Mouse (Mus musculus) MEL (cell line): ENCODE measurements around the gene Acox3. TPM values are rescaled to one million over a fixed set of nuclear protein-coding genes. Genes with fewer than 3 reads are reported as not detected.

Experiments
- DNase-seq: peaks from one replicate; pipeline ENCODE4 v3.0.0; 2011; ENCODE audit warnings: low read depth, low spot score
- H3K27ac ChIP-seq: 2 replicates; pipeline ENCODE4 v1.5.1; 2012; ENCODE audit warnings: low read depth, mild to moderate bottlenecking, control low read depth, low read length, moderate library complexity; ENCODE audit not compliant: control insufficient read depth
- H3K27me3 ChIP-seq, 2 experiments: fragments of 150-350 bp in 1 of 2; sonication (generic) in 1 of 2; 2 replicates each; pipeline ENCODE4 v1.6.1; 2012; ENCODE audit warnings: low read length in 2 of 2, mild to moderate bottlenecking in 2 of 2, improper control_type of control experiment in 1 of 2, moderate library complexity in 1 of 2; ENCODE audit not compliant: insufficient read depth in 2 of 2, control insufficient read depth in 1 of 2
- H3K36me3 ChIP-seq, 2 experiments: 2 replicates each; pipeline ENCODE4 v1.6.1; 2012 to 2014; ENCODE audit warnings: low read length in 2 of 2, improper control_type of control experiment in 1 of 2, inconsistent platforms in 1 of 2, mild to moderate bottlenecking in 1 of 2; ENCODE audit not compliant: insufficient read depth in 2 of 2, control insufficient read depth in 1 of 2
- H3K4me1 ChIP-seq, 2 experiments: fragments of 150-350 bp in 1 of 2; sonication (generic) in 1 of 2; 2 replicates each; pipeline ENCODE4 v1.6.1; 2012; ENCODE audit warnings: low read length in 2 of 2, improper control_type of control experiment in 1 of 2, mild to moderate bottlenecking in 1 of 2; ENCODE audit not compliant: insufficient read depth in 2 of 2, control insufficient read depth in 1 of 2
- H3K4me3 ChIP-seq, 2 experiments: fragments of 150-350 bp in 1 of 2; sonication (generic) in 1 of 2; 2 replicates each; pipeline ENCODE4 v1.5.1; 2012; ENCODE audit warnings: low read depth in 2 of 2, low read length in 2 of 2, mild to moderate bottlenecking in 2 of 2, moderate library complexity in 2 of 2, control low read depth in 1 of 2, improper control_type of control experiment in 1 of 2; ENCODE audit not compliant: control insufficient read depth in 1 of 2, insufficient read depth in 1 of 2
- H3K79me2 ChIP-seq: 2 replicates; pipeline ENCODE4 v1.6.1; 2012; ENCODE audit warnings: mild to moderate bottlenecking, low read length, moderate library complexity; ENCODE audit not compliant: control insufficient read depth, poor library complexity, insufficient read depth
- H3K9ac ChIP-seq: 2 replicates; pipeline ENCODE4 v1.6.1; 2012; ENCODE audit warnings: low read depth, mild to moderate bottlenecking, control low read depth, low read length, moderate library complexity; ENCODE audit not compliant: control insufficient read depth, poor library complexity, severe bottlenecking
- H3K9me3 ChIP-seq: fragments of 150-350 bp; sonication (generic); replicated peaks from 2 replicates; pipeline ENCODE4 v1.6.1; 2012; ENCODE audit warnings: mild to moderate bottlenecking, low read length, improper control_type of control experiment, moderate library complexity; ENCODE audit not compliant: insufficient read depth
- BHLHE40 ChIP-seq: IDR thresholded peaks from 2 replicates; pipeline ENCODE4 v1.6.1; 2012; ENCODE audit warnings: low read depth, mild to moderate bottlenecking, inconsistent platforms, low read length, improper control_type of control experiment, borderline replicate concordance
- CTCF ChIP-seq, 3 experiments: IDR thresholded peaks in 2 of 3; conservative IDR thresholded peaks in 1 of 3; 2 replicates each; pipeline ENCODE4 v1.5.1; 2011 to 2012; ENCODE audit warnings: low read length in 3 of 3, low read depth in 2 of 3, mild to moderate bottlenecking in 2 of 3, improper control_type of control experiment in 1 of 3, inconsistent platforms in 1 of 3, mixed read lengths in 1 of 3, moderate library complexity in 1 of 3; ENCODE audit not compliant: control insufficient read depth in 1 of 3, insufficient read depth in 1 of 3, poor library complexity in 1 of 3, severe bottlenecking in 1 of 3
- GATA1 ChIP-seq: IDR thresholded peaks from 2 replicates; pipeline ENCODE4 v1.6.1; 2011; ENCODE audit warnings: low read depth, low read length, improper control_type of control experiment
- KAT2A ChIP-seq: conservative IDR thresholded peaks from 2 replicates; pipeline ENCODE4 v1.6.1; 2012; ENCODE audit warnings: low read depth, low read length, improper control_type of control experiment, inconsistent platforms
- MAX ChIP-seq: IDR thresholded peaks from 2 replicates; pipeline ENCODE4 v1.6.1; 2011; ENCODE audit warnings: low read length, improper control_type of control experiment
- MAZ ChIP-seq: IDR thresholded peaks from 2 replicates; pipeline ENCODE4 v1.6.1; 2012; ENCODE audit warnings: low read depth, mild to moderate bottlenecking, inconsistent platforms, low read length, improper control_type of control experiment
- MEF2A ChIP-seq: IDR thresholded peaks from 2 replicates; pipeline ENCODE4 v1.6.1; 2014; ENCODE audit warnings: low read depth, mild to moderate bottlenecking, inconsistent platforms, low read length, improper control_type of control experiment; ENCODE audit not compliant: poor library complexity, insufficient replicate concordance, severe bottlenecking; ENCODE audit errors: extremely low read depth
- MYC ChIP-seq: IDR thresholded peaks from 2 replicates; pipeline ENCODE4 v1.6.1; 2011; ENCODE audit warnings: low read depth, mild to moderate bottlenecking, low read length, improper control_type of control experiment, moderate library complexity
- NRF1 ChIP-seq: IDR thresholded peaks from 2 replicates; pipeline ENCODE4 v1.6.1; 2014; ENCODE audit warnings: low read depth, mild to moderate bottlenecking, inconsistent platforms, low read length, improper control_type of control experiment, moderate library complexity; ENCODE audit not compliant: poor library complexity, insufficient read depth, severe bottlenecking
- POLR2AphosphoS2 ChIP-seq: IDR thresholded peaks from 2 replicates; pipeline ENCODE4 v1.6.1; 2011; ENCODE audit warnings: low read length, improper control_type of control experiment
- RAD21 ChIP-seq: IDR thresholded peaks from 2 replicates; pipeline ENCODE4 v1.6.1; 2011; ENCODE audit warnings: mild to moderate bottlenecking, low read depth, low read length, improper control_type of control experiment
- SIN3A ChIP-seq: IDR thresholded peaks from 2 replicates; pipeline ENCODE4 v1.6.1; 2012; ENCODE audit warnings: low read length, improper control_type of control experiment, inconsistent platforms
- SMC3 ChIP-seq: IDR thresholded peaks from 2 replicates; pipeline ENCODE4 v1.6.1; 2011; ENCODE audit warnings: low read depth, low read length, improper control_type of control experiment
- UBTF ChIP-seq: IDR thresholded peaks from 2 replicates; pipeline ENCODE4 v1.6.1; 2012; ENCODE audit warnings: low read depth, mild to moderate bottlenecking, inconsistent platforms, low read length, improper control_type of control experiment, moderate library complexity, borderline replicate concordance; ENCODE audit not compliant: insufficient read depth
- USF2 ChIP-seq, 2 experiments: IDR thresholded peaks; 2 replicates each; pipeline ENCODE4 v1.6.1; 2011 to 2012; ENCODE audit warnings: improper control_type of control experiment in 2 of 2, low read length in 2 of 2, borderline replicate concordance in 1 of 2, inconsistent platforms in 1 of 2, low read depth in 1 of 2, mild to moderate bottlenecking in 1 of 2; ENCODE audit not compliant: insufficient read depth in 1 of 2
- ZC3H11A ChIP-seq: IDR thresholded peaks from 2 replicates; pipeline ENCODE4 v1.6.1; 2012; ENCODE audit warnings: low read depth, mild to moderate bottlenecking, inconsistent platforms, low read length, improper control_type of control experiment
- ZKSCAN1 ChIP-seq: IDR thresholded peaks from 2 replicates; pipeline ENCODE4 v1.6.1; 2012; ENCODE audit warnings: low read depth, mild to moderate bottlenecking, inconsistent platforms, low read length, improper control_type of control experiment, moderate library complexity
- ZMIZ1 ChIP-seq: IDR thresholded peaks from 2 replicates; pipeline ENCODE4 v1.6.1; 2012; ENCODE audit warnings: low read depth, mild to moderate bottlenecking, inconsistent platforms, low read length, improper control_type of control experiment, moderate library complexity
- ZNF384 ChIP-seq: IDR thresholded peaks from 2 replicates; pipeline ENCODE4 v1.6.1; 2012; ENCODE audit warnings: low read depth, mild to moderate bottlenecking, inconsistent platforms, low read length, improper control_type of control experiment
- polyA plus RNA-seq, 2 experiments: library from polyadenylated mRNA; stranded (reverse) in 1 of 2; unstranded in 1 of 2; fragments of >175 nt in 1 of 2; fragments of >200 nt in 1 of 2; gene quantifications; 2 replicates each; pipeline versions ENCODE4 v1.2.1 to v1.2.4; 2012; ENCODE audit warnings: low replicate concordance in 2 of 2, low read depth in 1 of 2; ENCODE audit not compliant: insufficient read length in 2 of 2, insufficient read depth in 1 of 2, missing spikeins in 1 of 2
- total RNA-seq: library from RNA; depleted of rRNA; stranded (reverse); fragments of 300-350 nt; gene quantifications from 2 replicates; pipeline ENCODE4 v1.2.3, GENCODE M21; 2012

Gene Acox3
- total and polyA plus RNA-seq, 3 experiments: 6.5 to 11.4 TPM; not detected in 1

DNA sequence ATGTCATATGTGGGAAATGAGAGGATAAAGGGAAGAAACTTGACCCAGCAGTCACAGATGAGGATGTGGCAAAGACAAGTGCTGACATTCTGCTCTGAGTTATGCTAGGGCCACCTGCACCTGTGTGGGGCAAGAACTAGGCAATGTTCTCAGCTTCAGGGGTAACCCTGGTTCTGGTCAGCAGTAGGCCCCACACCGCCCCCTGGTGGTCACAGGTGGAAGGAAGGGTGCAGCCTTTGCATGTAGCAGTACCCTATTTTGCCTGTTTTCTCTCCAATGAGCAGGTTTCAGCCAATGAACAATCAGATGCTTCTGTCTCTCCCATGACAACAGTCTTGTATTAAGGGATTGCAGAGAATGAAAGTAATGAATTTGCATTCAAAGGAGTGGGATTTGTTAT, 19.4 kb upstream of the Acox3 start:
- H3K9me3 ChIP-seq: no peaks in the 10 kb centered on the region
- peaks cover 0 to 19% of the 10 kb centered on the region in 2 experiments; a peak in 2 of 4 replicates for H3K4me1 ChIP-seq
- 0 out of 2 replicates have a peak, but pooled peaks cover 1% of the 10 kb centered on the region for H3K79me2 ChIP-seq
- TF ChIP-seq MYC: no peak
- peak; percentile 61 for TF ChIP-seq SMC3
- no peak for TF ChIP-seq GATA1
- peak; percentile 13; the same call in 1 of the 2 replicates for TF ChIP-seq ZC3H11A
- no peak for TF ChIP-seq POLR2AphosphoS2
- TF ChIP-seq MAX: no peak
- TF ChIP-seq RAD21: peak; percentile 25
- TF ChIP-seq ZMIZ1: no peak
- no peak for TF ChIP-seq USF2 (IDR thresholded peaks at IDR 0.05; ENCODE audit: borderline replicate concordance in 1 of 2, insufficient read depth in 1 of 2, low read depth in 1 of 2, low read length in 2 of 2)
- no peak for TF ChIP-seq SIN3A
- no peak for TF ChIP-seq BHLHE40
- peak; percentile 90 to 99 (median 97) for TF ChIP-seq CTCF (IDR thresholded peaks at IDR 0.05 in 2 of 3, conservative IDR thresholded peaks at IDR 0.05 in 1 of 3; ENCODE audit: control insufficient read depth in 1 of 3, insufficient read depth in 1 of 3, low read depth in 2 of 3, low read length in 3 of 3, poor library complexity in 1 of 3, severe bottlenecking in 1 of 3)
- TF ChIP-seq UBTF: no peak
- peak; percentile 83 for DNase-seq
- H3K4me3 ChIP-seq: no peak overlapping the region
- no peaks in the 10 kb centered on the region for H3K27me3 ChIP-seq
- no peak overlapping the region for H3K27ac ChIP-seq
- no peak overlapping the region for H3K9ac ChIP-seq
- H3K36me3 ChIP-seq: peaks cover 10 to 18% of the 10 kb centered on the region in 2 experiments

DNA sequence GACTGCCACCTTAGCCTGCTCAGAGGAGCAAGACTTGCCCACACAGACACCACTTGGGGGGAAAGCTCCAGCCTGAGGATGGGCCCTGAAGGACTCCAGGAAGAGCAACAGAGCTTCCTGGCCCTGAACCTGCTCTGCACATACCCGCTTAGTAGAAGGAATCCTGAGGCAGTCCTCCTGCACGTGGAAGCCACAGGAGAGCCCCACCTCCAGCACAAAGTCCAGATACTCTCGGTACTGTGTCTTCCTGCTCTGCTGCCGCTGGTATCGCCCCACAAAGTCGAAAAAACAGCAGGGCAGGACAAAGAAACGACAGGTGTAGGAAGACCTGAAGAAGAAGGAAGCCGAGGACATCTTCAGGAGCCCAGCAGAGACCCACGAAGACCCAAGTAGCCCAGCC, 17.6 kb upstream of the Acox3 start:
- H3K79me2 ChIP-seq: no peaks in the 10 kb centered on the region
- no peak overlapping the region for H3K4me3 ChIP-seq
- no peak for DNase-seq
- H3K27me3 ChIP-seq: no peaks in the 10 kb centered on the region
- H3K36me3 ChIP-seq: peaks cover 0 to 23% of the 10 kb centered on the region in 2 experiments; a peak in 2 of 4 replicates
- H3K27ac ChIP-seq: no peak overlapping the region
- H3K9ac ChIP-seq: no peak overlapping the region
- no peaks in the 10 kb centered on the region for H3K9me3 ChIP-seq
- TF ChIP-seq ZC3H11A (no peak), ZMIZ1 (no peak), RAD21 (no peak), ZKSCAN1 (no peak), MAX (no peak), KAT2A (no peak), MAZ (no peak), POLR2AphosphoS2 (no peak), BHLHE40 (no peak), MEF2A (no peak), NRF1 (no peak), ZNF384 (no peak)
- 0 out of 4 replicates have a peak, but pooled peaks cover 0 to 3% of the 10 kb centered on the region in 2 experiments for H3K4me1 ChIP-seq
